Mouse (Mus musculus): ENCODE results near the gene Ern2. TPM values are rescaled to one million over a fixed set of nuclear protein-coding genes. Genes with fewer than 3 reads are reported as not detected.

The Ern2 gene
- total and polyA plus RNA-seq, 2 experiments from 2014 or later = 2.6 to 3.6 TPM

DNA sequence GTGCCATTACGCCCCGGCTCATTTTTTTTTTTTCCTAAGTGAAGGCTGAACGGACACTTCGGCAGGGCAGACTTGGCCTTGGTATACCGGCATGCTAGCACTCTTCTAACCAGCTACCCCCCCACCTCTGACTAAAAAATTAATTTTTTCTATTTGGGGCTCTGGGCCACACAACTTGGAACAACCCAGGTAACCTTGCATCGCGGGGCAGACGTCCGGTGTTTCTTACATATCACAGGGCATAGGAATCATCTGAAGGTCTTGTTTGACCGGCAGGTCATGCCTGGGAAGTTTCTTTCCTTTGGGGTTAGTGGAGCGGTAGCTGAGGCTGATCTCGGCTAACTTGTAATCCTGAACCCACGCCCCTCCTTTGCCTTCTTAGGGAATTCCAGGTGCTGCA, 27.5 kb downstream of the Ern2 start:
- H3K27me3 ChIP-seq (ENCODE audit: insufficient read depth, low read length) = no peaks in the 10 kb centered on the region
- no peak for ATAC-seq (ENCODE audit: low FRiP score)
- 5% methylated on average over 13 of the region's 13 CpGs for WGBS
- H3K9ac ChIP-seq (replicated peaks; ENCODE audit: low read length, poor library complexity, severe bottlenecking) = peak overlapping the region; percentile 57
- H3K4me1 ChIP-seq (ENCODE audit: insufficient read depth, low read length) = peaks cover 3% of the 10 kb centered on the region; the same call in 1 of the 2 replicates
- DNase-seq (ENCODE audit: low spot score) = no peak
- H3K36me3 ChIP-seq (ENCODE audit: insufficient read depth, low read length) = no peaks in the 10 kb centered on the region; the same call in 1 of the 2 replicates
- H3K4me3 ChIP-seq (ENCODE audit: low read depth, low read length) = peak overlapping the region; percentile 47
- TF ChIP-seq CTCF (IDR thresholded peaks at IDR 0.05) = no peak
- H3K9me3 ChIP-seq (ENCODE audit: low read length) = no peaks in the 10 kb centered on the region
- H3K4me2 ChIP-seq (ENCODE audit: low read depth, low read length, poor library complexity, severe bottlenecking) = peak overlapping the region; percentile 99
- no peak overlapping the region for H3K27ac ChIP-seq (ENCODE audit: low read depth, low read length)

DNA sequence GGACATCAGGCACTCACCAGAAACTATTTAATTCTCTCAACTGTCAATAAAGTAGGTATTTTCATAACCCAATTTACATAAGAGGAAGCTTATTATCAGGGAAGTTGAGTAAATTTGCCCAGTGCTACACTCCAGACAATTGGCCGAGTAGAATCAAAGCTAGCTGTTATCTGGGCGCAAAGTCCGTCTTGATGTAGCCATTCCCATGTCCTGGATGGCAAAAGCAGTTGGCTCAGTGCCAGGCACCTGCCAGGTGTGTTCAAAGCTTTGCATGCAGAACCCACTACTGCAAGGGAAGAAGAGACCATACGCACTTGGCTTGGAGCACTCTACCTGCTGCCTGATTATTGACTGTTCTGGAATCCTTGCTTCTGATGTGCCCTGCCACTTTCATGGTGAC, 33.5 kb downstream of the Ern2 start:
- Histone ChIP-seq H3K36me3 (ENCODE audit: insufficient read depth, low read length) (peaks cover 19% of the 10 kb centered on the region), H3K4me2 (ENCODE audit: low read depth, low read length, poor library complexity, severe bottlenecking) (no peak overlapping the region), H3K9ac (replicated peaks; ENCODE audit: low read length, poor library complexity, severe bottlenecking) (no peak overlapping the region), H3K27me3 (ENCODE audit: insufficient read depth, low read length) (no peaks in the 10 kb centered on the region), H3K4me1 (ENCODE audit: insufficient read depth, low read length) (no peaks in the 10 kb centered on the region), H3K9me3 (ENCODE audit: low read length) (no peaks in the 10 kb centered on the region), H3K4me3 (ENCODE audit: low read depth, low read length) (no peak overlapping the region), H3K27ac (ENCODE audit: low read depth, low read length) (no peak overlapping the region)
- TF ChIP-seq CTCF (IDR thresholded peaks at IDR 0.05) = no peak
- DNase-seq (ENCODE audit: low spot score) = no peak
- no peak for ATAC-seq (ENCODE audit: low FRiP score)
- 92% methylated on average over 4 of the region's 4 CpGs for WGBS

DNA sequence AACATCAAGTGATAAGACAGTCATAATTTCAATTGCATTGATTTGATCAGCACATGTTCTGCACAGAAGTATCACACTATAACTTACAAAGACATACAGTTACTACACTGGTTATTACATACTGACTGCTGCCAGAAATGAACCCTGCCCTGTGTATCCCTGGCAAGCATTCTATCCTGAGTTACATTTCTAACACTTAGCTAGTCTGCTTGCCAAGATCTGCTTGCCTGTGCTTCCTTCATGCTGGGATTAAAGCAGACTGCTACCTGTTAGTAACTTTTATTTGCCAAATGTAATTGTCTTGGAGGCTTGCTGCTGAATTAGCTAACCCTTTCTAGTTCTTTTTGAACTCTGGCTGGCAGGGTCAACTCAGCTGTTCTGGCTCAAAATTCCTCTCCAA, 45.0 kb downstream of the Ern2 start:
- Histone ChIP-seq H3K9ac (replicated peaks; ENCODE audit: low read length, poor library complexity, severe bottlenecking) (no peak overlapping the region), H3K9me3 (ENCODE audit: low read length) (no peaks in the 10 kb centered on the region), H3K36me3 (ENCODE audit: insufficient read depth, low read length) (peaks cover 60% of the 10 kb centered on the region), H3K27ac (ENCODE audit: low read depth, low read length) (no peak overlapping the region), H3K4me3 (ENCODE audit: low read depth, low read length) (no peak overlapping the region), H3K27me3 (ENCODE audit: insufficient read depth, low read length) (no peaks in the 10 kb centered on the region), H3K4me1 (ENCODE audit: insufficient read depth, low read length) (no peaks in the 10 kb centered on the region), H3K4me2 (ENCODE audit: low read depth, low read length, poor library complexity, severe bottlenecking) (no peak overlapping the region)
- no peak for TF ChIP-seq CTCF (IDR thresholded peaks at IDR 0.05)
- DNase-seq (ENCODE audit: low spot score) (no peak), ATAC-seq (ENCODE audit: low FRiP score) (no peak)

DNA sequence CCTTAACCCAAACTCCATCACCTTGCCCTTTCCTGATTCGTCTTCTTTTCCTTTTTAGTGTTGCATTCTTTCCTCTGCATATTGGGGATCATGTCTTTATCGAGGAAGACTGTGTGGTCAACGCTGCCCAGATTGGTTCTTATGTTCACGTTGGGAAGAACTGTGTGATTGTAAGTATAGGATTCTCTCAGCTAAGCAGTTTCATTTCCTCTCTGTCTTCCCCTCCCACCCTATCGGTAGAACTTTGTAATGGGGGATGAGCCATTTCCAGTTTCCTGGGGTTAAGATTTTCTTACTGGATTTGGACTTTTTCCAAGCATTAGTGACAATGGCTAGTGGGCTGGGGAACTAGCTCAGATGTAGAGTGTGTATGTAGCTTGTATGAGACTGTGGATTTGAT, 47.8 kb downstream of the Ern2 start:
- no peak overlapping the region for H3K4me3 ChIP-seq (ENCODE audit: low read depth, low read length)
- no peak for TF ChIP-seq CTCF (IDR thresholded peaks at IDR 0.05)
- no peaks in the 10 kb centered on the region for H3K9me3 ChIP-seq (ENCODE audit: low read length)
- 96% methylated on average over 5 of the region's 5 CpGs for WGBS
- no peak for DNase-seq (ENCODE audit: low spot score)
- 0 out of 2 replicates have a peak, but pooled peaks cover 6% of the 10 kb centered on the region for H3K4me1 ChIP-seq (ENCODE audit: insufficient read depth, low read length)
- ATAC-seq (ENCODE audit: low FRiP score) = no peak
- no peak overlapping the region for H3K9ac ChIP-seq (replicated peaks; ENCODE audit: low read length, poor library complexity, severe bottlenecking)
- H3K36me3 ChIP-seq (ENCODE audit: insufficient read depth, low read length) = peaks cover 51% of the 10 kb centered on the region
- H3K27ac ChIP-seq (ENCODE audit: low read depth, low read length) = no peak overlapping the region
- no peaks in the 10 kb centered on the region for H3K27me3 ChIP-seq (ENCODE audit: insufficient read depth, low read length)
- no peak overlapping the region for H3K4me2 ChIP-seq (ENCODE audit: low read depth, low read length, poor library complexity, severe bottlenecking)

DNA sequence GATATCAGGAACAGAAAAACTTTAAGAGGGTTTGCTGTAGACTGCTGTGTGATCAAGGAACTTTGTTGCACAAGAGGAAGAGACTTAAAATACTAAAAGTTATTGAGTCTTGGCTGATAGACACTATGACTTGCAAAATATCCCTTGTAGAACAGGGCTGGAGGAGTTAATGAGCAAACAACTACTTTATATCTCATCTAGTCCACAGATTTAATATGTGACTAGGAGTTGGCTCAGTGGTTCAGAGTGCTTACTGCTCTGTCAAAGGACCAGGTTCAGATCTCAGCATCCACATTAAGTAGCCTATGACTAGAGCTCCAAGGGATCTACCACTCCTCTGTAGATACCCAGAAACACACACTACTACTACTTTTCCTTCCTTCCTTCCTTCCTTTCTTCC, 48.9 kb downstream of the Ern2 start:
- no peak overlapping the region for H3K4me2 ChIP-seq (ENCODE audit: low read depth, low read length, poor library complexity, severe bottlenecking)
- peaks cover 42% of the 10 kb centered on the region for H3K36me3 ChIP-seq (ENCODE audit: insufficient read depth, low read length)
- no peak overlapping the region for H3K27ac ChIP-seq (ENCODE audit: low read depth, low read length)
- H3K9ac ChIP-seq (replicated peaks; ENCODE audit: low read length, poor library complexity, severe bottlenecking) = no peak overlapping the region
- no peak for TF ChIP-seq CTCF (IDR thresholded peaks at IDR 0.05)
- H3K4me3 ChIP-seq (ENCODE audit: low read depth, low read length) = no peak overlapping the region
- H3K4me1 ChIP-seq (ENCODE audit: insufficient read depth, low read length) = 0 out of 2 replicates have a peak, but pooled peaks cover 6% of the 10 kb centered on the region
- H3K9me3 ChIP-seq (ENCODE audit: low read length) = no peaks in the 10 kb centered on the region
- DNase-seq (ENCODE audit: low spot score) (no peak), ATAC-seq (ENCODE audit: low FRiP score) (no peak)
- H3K27me3 ChIP-seq (ENCODE audit: insufficient read depth, low read length) = no peaks in the 10 kb centered on the region

DNA sequence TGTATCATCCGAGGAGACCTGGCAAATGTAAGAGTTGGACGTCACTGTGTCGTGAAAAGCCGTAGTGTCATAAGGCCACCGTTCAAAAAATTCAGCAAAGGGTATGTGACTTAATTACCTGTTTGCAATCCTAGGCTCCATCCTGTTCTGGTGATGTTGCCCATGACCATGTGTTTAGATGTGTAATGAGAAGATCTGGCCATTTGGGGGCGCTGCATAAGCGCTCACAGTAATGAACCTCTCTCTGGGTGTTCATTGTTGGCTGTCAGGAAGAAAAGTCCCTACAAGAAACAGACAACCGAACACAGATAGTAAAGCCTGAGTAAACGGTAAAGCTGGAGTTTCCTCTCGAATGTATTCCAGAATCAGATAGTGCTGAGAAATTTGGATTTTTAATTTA, 50.9 kb downstream of the Ern2 start:
- WGBS = 77% methylated on average over 10 of the region's 10 CpGs
- ATAC-seq (ENCODE audit: low FRiP score) = no peak
- H3K4me1 ChIP-seq (ENCODE audit: insufficient read depth, low read length) = 0 out of 2 replicates have a peak, but pooled peaks cover 6% of the 10 kb centered on the region
- no peaks in the 10 kb centered on the region for H3K27me3 ChIP-seq (ENCODE audit: insufficient read depth, low read length)
- no peak overlapping the region for H3K9ac ChIP-seq (replicated peaks; ENCODE audit: low read length, poor library complexity, severe bottlenecking)
- H3K36me3 ChIP-seq (ENCODE audit: insufficient read depth, low read length) = peaks cover 37% of the 10 kb centered on the region
- H3K9me3 ChIP-seq (ENCODE audit: low read length) = no peaks in the 10 kb centered on the region
- H3K4me3 ChIP-seq (ENCODE audit: low read depth, low read length) = no peak overlapping the region
- no peak overlapping the region for H3K27ac ChIP-seq (ENCODE audit: low read depth, low read length)
- H3K4me2 ChIP-seq (ENCODE audit: low read depth, low read length, poor library complexity, severe bottlenecking) = no peak overlapping the region
- peak; percentile 56 for TF ChIP-seq CTCF (IDR thresholded peaks at IDR 0.05)
- DNase-seq (ENCODE audit: low spot score) = peak; percentile 22

Data from midbrain, postnatal 0 days (tissue).